Mouse (Mus musculus) spleen, adult 18-20 months (tissue): ENCODE results near the gene Lats2.

ENCODE experiments used
- DNase-seq, 2 experiments: peaks; one replicate each; pipeline ENCODE4 v3.0.0; 2022; ENCODE audit warnings: mixed read lengths in 2 of 2

Lats2 gene

GRCm38 (mm10) chr14:57737089-57737488 is 21.1 kb downstream of the Lats2 start:
- DNase-seq, result no peak

- DNase-seq, result no peak
These were observed 22.0 kb downstream of the Lats2 start for GRCm38 (mm10) chr14:57736141-57736540.

GRCm38 (mm10) chr14:57732668-57733293 is 25.4 kb downstream of the Lats2 start:
- no peak for DNase-seq

- DNase-seq, result peak in 1 of 2 experiments; percentile 29
These were observed 27.7 kb downstream of the Lats2 start for GRCm38 (mm10) chr14:57730527-57730926.

GRCm38 (mm10) chr14:57729975-57730499 is 28.2 kb downstream of the Lats2 start:
- DNase-seq, result peak; percentile 54 to 60

- no peak for DNase-seq
These were observed 28.8 kb downstream of the Lats2 start for GRCm38 (mm10) chr14:57729364-57729763.

- no peak for DNase-seq
These were observed 32.0 kb downstream of the Lats2 start for GRCm38 (mm10) chr14:57726172-57726571.

GRCm38 (mm10) chr14:57724473-57724872 is 33.7 kb downstream of the Lats2 start:
- DNase-seq, result no peak

GRCm38 (mm10) chr14:57718245-57718644 is 39.9 kb downstream of the Lats2 start:
- DNase-seq, result no peak

GRCm38 (mm10) chr14:57716601-57717245 is 41.5 kb downstream of the Lats2 start:
- no peak for DNase-seq

GRCm38 (mm10) chr14:57712884-57713283 is 45.3 kb downstream of the Lats2 start:
- DNase-seq, result no peak

GRCm38 (mm10) chr14:57711059-57711458 is 47.1 kb downstream of the Lats2 start:
- DNase-seq, result no peak

GRCm38 (mm10) chr14:57709171-57709570 is 49.0 kb downstream of the Lats2 start:
- no peak for DNase-seq

- DNase-seq, result no peak
These were observed 49.6 kb downstream of the Lats2 start for GRCm38 (mm10) chr14:57708580-57708979.

- DNase-seq, result no peak
These were observed 50.9 kb downstream of the Lats2 start for GRCm38 (mm10) chr14:57707100-57707893.

- no peak for DNase-seq
These were observed 51.5 kb downstream of the Lats2 start for GRCm38 (mm10) chr14:57706760-57707099.

- DNase-seq, result no peak
These were observed 52.4 kb downstream of the Lats2 start for GRCm38 (mm10) chr14:57705759-57706158.

- DNase-seq, result no peak
These were observed 53.1 kb downstream of the Lats2 start for GRCm38 (mm10) chr14:57705075-57705474.

- DNase-seq, result no peak
These were observed 56.2 kb downstream of the Lats2 start for GRCm38 (mm10) chr14:57701915-57702477.

GRCm38 (mm10) chr14:57699461-57699970 is 58.7 kb downstream of the Lats2 start:
- DNase-seq, result no peak

- no peak for DNase-seq
These were observed 59.2 kb downstream of the Lats2 start for GRCm38 (mm10) chr14:57699016-57699415.

GRCm38 (mm10) chr14:57696066-57696465 is 62.1 kb downstream of the Lats2 start:
- DNase-seq, result no peak

- no peak for DNase-seq
These were observed 62.6 kb downstream of the Lats2 start for GRCm38 (mm10) chr14:57695550-57695949.
